ENCODE assay signal across 30 mouse cellular contexts in genomic region chr10:86969346-86969745, GRCm38 (mm10). TPM values are rescaled to one million over a fixed set of nuclear protein-coding genes. Genes with fewer than 3 reads are reported as not detected.
DNase-seq lines count a peak whose midpoint lies in the region; ATAC-seq and TF ChIP-seq lines count a peak whose summit lies in the region.
"Had no signal": no experiment of that assay in that cellular context is flagged by ENCODE, and none has a peak within 500 bp of the region (broad histone marks: within the 10 kb centered on the region; RNA-seq: fewer than 3 reads in every experiment).

No protein-coding gene starts in this region.

- H3K27ac ChIP-seq in layer of hippocampus, adult 2 months: peak overlapping the region; percentile 86
- H3K27ac ChIP-seq: forebrain, embryonic 13.5 days; gastrocnemius, adult 2 months; heart, embryonic 13.5 days; left cerebral cortex, adult 2 months; limb, embryonic 15.5 days; liver, embryonic 13.5 days; macrophage; neural tube, embryonic 15.5 days had no signal

- no peak for TF ChIP-seq CTCF in brain, embryonic 14.5 days (IDR thresholded peaks at IDR 0.05; ENCODE audit: borderline replicate concordance, extremely low read depth, insufficient read depth, insufficient read length)
- TF ChIP-seq CTCF in layer of hippocampus, adult 2 months (conservative IDR thresholded peaks at IDR 0.05): no peak

- ATAC-seq in erythroid progenitor cell, adult 5-6 weeks (replicated peaks; ENCODE audit: low FRiP score, poor library complexity, severe bottlenecking): no peak
- ATAC-seq: CD4-positive, CD25-positive, alpha-beta regulatory T cell, adult 4 months; forebrain, embryonic 13.5 days; hindbrain, embryonic 16.5 days had no signal

- intact Hi-C loops in left cerebral cortex, postnatal 14 days (cut with DNase I): no loop called here

- peak; percentile 22 to 28 for DNase-seq in left cerebral cortex, adult 18-20 months (ENCODE audit: low spot score in 2 of 2)
- no peak for DNase-seq in left cerebral cortex, postnatal 14 days (ENCODE audit: low spot score in 2 of 2)
- peak; percentile 20 for DNase-seq in brain, embryonic 14.5 days (ENCODE audit: low read depth)
- DNase-seq in layer of hippocampus, adult 2 months (ENCODE audit: low spot score in 2 of 2): peak; percentile 76 to 85
- DNase-seq in layer of hippocampus, postnatal 36 days: peak; percentile 66 to 75
- DNase-seq in ovary, postnatal 36 days (ENCODE audit: low spot score): no peak
- DNase-seq: adrenal gland, postnatal 14 days; cerebellum, adult 18-20 months; cerebellum, postnatal 14 days; gastrocnemius, adult 2 months; heart, postnatal 14 days; kidney, adult 2 months; kidney, postnatal 36 days; left cerebral cortex, postnatal 4 days; liver, embryonic 13.5 days; lung, adult 18-20 months; lung, postnatal 10 days; midbrain, embryonic 14.5 days; thymus, postnatal 4 days had no signal

- peak overlapping the region; percentile 26; the same call in 1 of the 2 replicates for H3K4me3 ChIP-seq in layer of hippocampus, adult 2 months
- H3K4me3 ChIP-seq: erythroblast, embryonic 14.5 days; forebrain, embryonic 13.5 days; gastrocnemius, adult 2 months; heart, embryonic 13.5 days; left cerebral cortex, adult 2 months; limb, embryonic 15.5 days; liver, embryonic 13.5 days; neural tube, embryonic 15.5 days had no signal

- TF ChIP-seq POLR2A in brain, embryonic 14.5 days (IDR thresholded peaks at IDR 0.05; ENCODE audit: borderline replicate concordance, extremely low read depth, insufficient read depth, insufficient read length, poor library complexity, severe bottlenecking): no peak

RNA-seq across cellular contexts. Expression of gene Stab2, which starts 38.5 kb away (rescaled TPM):
- under 1 TPM; 0.09 to 0.37 TPM for total RNA-seq in left cerebral cortex, adult 18-20 months (2021)
- total RNA-seq in left cerebral cortex, postnatal 14 days (2021): under 1 TPM; 0.25 to 0.37 TPM
- polyA plus RNA-seq in brain, embryonic 14.5 days (2012; rRNA removed): 0.14 and 0.16 TPM in 2 replicates
- total RNA-seq in layer of hippocampus, adult 2 months (2021): under 1 TPM; 0.54 to 0.61 TPM
- total RNA-seq in layer of hippocampus, postnatal 36 days (2021): under 1 TPM; 0.28 to 0.30 TPM
- 0.84 and 20.2 TPM in 2 replicates for total RNA-seq in erythroid progenitor cell, adult 5-6 weeks (2015; ENCODE audit: low replicate concordance)
- total RNA-seq in erythroid progenitor cell, adult 5-6 weeks (2017; ENCODE audit: low replicate concordance): 0.15 and 1.4 TPM in 2 replicates
- total RNA-seq: megakaryocyte-erythroid progenitor cell, adult 5-6 weeks had no signal

Comparison
In these comparisons a context has a peak if more than half of its experiments do, and no peak if none do; other contexts are left out.
1. DNase-seq: peak in left cerebral cortex, adult 18-20 months (2 of 2), brain, embryonic 14.5 days (single experiment), layer of hippocampus, adult 2 months (2 of 2) and layer of hippocampus, postnatal 36 days (2 of 2); none in left cerebral cortex, postnatal 14 days (0 of 2) and ovary, postnatal 36 days (single experiment).